Mouse (Mus musculus): ENCODE data around the gene Lrrc20. TPM values are rescaled to one million over a fixed set of nuclear protein-coding genes. Genes with fewer than 3 reads are reported as not detected.

The Lrrc20 gene
- polyA plus RNA-seq, 1 experiment: not detected

DNA sequence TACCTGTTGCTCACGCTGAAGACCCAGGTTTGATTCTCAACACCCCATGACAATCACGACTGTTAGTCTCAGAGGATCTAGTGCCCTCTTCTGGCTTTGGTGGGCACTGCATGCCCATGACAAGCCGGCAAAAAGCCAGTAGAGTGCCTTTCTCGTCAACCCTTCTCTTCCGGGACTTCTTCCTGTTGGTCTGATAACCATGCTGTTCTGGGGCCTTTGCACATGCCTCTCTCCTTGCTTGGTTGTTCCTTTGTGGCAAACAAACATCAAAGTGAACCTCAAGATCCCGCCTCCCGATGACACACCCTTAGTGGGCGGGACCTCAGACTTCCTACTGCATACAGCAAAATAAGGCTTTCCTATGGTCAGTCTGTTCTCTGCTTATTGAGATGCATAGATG lies 9.4 kb upstream of the Lrrc20 start:
- H3K27ac ChIP-seq (ENCODE audit: insufficient read depth, low read depth, low read length): no peak overlapping the region
- 72% methylated on average over 8 of the region's 8 CpGs for WGBS
- H3K4me1 ChIP-seq (ENCODE audit: control insufficient read depth, insufficient read depth, low read length): no peaks in the 10 kb centered on the region
- no peak overlapping the region for H3K4me3 ChIP-seq (ENCODE audit: insufficient read depth, low read depth, low read length)
- TF ChIP-seq CTCF (IDR thresholded peaks at IDR 0.05; ENCODE audit: insufficient read depth, low read depth, low read length) (no peak), POLR2A (IDR thresholded peaks at IDR 0.05; ENCODE audit: insufficient read depth, low read depth, low read length) (no peak)

DNA sequence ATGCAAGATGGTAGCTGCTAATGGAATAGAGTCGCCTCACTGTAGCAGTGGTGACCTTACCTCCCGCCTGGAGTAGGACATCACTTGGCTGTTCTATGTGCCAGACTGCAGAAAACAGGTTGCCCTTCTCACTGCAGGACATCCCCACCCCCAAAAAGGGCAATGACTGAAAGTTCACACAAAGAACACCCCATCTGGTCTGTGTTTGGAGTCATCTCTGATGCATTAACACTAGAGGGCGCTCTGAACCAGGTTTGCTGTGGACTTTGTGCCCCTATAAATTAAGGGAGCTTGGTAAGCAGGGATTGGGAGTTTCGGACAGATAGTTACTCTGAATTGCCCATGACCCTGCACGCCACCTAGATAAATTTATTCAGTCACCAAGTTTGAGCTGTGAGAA lies 8.7 kb upstream of the Lrrc20 start:
- WGBS: 18% methylated on average over 5 of the region's 5 CpGs
- H3K27ac ChIP-seq (ENCODE audit: insufficient read depth, low read depth, low read length): no peak overlapping the region
- TF ChIP-seq POLR2A (IDR thresholded peaks at IDR 0.05; ENCODE audit: insufficient read depth, low read depth, low read length): no peak
- TF ChIP-seq CTCF (IDR thresholded peaks at IDR 0.05; ENCODE audit: insufficient read depth, low read depth, low read length): no peak

DNA sequence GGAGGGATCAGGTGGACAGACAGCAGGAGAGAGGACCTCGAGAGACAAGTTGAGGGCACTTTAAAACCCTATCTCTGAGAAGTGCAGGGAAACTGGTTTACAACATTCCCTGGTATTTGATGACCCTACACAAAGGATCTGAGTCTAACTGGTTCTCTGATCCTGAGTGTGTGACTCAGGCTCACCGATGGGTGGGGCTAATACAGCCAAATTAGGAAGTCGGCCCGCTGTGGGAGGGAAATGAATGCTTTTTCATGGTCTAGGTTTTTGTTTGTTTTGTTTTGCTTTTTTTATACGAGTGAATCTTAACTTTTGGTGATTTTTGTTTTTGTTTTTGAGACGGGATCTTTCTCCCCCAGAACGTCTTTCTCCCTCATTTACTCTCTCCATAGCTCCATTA lies 6.7 kb upstream of the Lrrc20 start:
- WGBS: 59% methylated on average over 7 of the region's 7 CpGs
- Histone ChIP-seq H3K27ac (ENCODE audit: insufficient read depth, low read depth, low read length) (no peak overlapping the region), H3K4me3 (ENCODE audit: insufficient read depth, low read depth, low read length) (no peak overlapping the region), H3K4me1 (ENCODE audit: control insufficient read depth, insufficient read depth, low read length) (no peaks in the 10 kb centered on the region)
- no peak for TF ChIP-seq POLR2A (IDR thresholded peaks at IDR 0.05; ENCODE audit: insufficient read depth, low read depth, low read length)
- no peak for TF ChIP-seq CTCF (IDR thresholded peaks at IDR 0.05; ENCODE audit: insufficient read depth, low read depth, low read length)

More for the DNA sequence above, 8.7 kb upstream of the Lrrc20 start:
- no peaks in the 10 kb centered on the region for H3K4me1 ChIP-seq (ENCODE audit: control insufficient read depth, insufficient read depth, low read length)
- H3K4me3 ChIP-seq (ENCODE audit: insufficient read depth, low read depth, low read length): no peak overlapping the region

DNA sequence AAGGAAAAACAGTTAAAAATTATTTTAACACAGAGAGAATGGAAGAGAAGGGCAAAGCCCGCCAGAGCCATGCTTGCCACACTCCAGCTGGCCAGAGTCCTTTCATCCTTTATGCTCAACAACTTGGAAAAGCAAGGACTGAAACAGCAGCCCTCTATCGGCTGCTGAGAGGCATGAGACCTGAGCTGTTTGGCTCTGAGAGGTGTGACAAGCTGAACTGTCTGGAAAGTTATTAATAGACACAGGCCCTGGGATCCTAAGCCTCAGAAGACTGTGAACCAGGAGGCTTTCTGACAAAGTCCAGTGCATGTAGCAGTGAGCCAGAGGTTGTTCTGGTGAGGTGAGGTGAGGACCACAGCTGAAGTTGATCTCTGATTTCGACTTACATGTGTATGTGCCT lies 2.0 kb upstream of the Lrrc20 start:
- WGBS: 64% methylated on average over 3 of the region's 3 CpGs
- no peak for TF ChIP-seq POLR2A (IDR thresholded peaks at IDR 0.05; ENCODE audit: insufficient read depth, low read depth, low read length)
- TF ChIP-seq CTCF (IDR thresholded peaks at IDR 0.05; ENCODE audit: insufficient read depth, low read depth, low read length): no peak
- Histone ChIP-seq H3K4me3 (ENCODE audit: insufficient read depth, low read depth, low read length) (no peak overlapping the region), H3K27ac (ENCODE audit: insufficient read depth, low read depth, low read length) (no peak overlapping the region), H3K4me1 (ENCODE audit: control insufficient read depth, insufficient read depth, low read length) (peaks cover 6% of the 10 kb centered on the region; the same call in 1 of the 2 replicates)

DNA sequence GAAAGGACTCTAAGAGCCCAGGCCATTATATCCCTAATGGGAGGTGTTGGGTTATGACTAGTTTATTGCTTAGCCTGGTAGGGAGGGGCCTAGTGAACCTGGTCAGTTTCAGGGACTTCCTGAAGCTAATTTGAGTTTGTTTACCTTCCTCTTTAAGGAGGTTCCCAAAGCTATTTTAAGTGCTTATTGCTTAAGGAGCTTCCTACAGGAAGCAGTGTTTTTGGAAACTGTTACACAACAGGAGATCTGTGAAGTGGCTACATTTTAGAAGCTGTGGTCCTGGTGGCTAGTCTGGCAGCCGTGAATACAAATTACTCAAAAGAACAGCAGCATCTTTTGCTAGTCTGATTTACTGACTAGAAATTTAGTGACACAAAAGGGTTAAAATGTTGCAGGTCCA lies 1.3 kb upstream of the Lrrc20 start:
- Histone ChIP-seq H3K4me3 (ENCODE audit: insufficient read depth, low read depth, low read length) (no peak overlapping the region), H3K27ac (ENCODE audit: insufficient read depth, low read depth, low read length) (no peak overlapping the region), H3K4me1 (ENCODE audit: control insufficient read depth, insufficient read depth, low read length) (peaks cover 6% of the 10 kb centered on the region; the same call in 1 of the 2 replicates)
- 71% methylated on average over 1 of the region's 1 CpGs for WGBS
- TF ChIP-seq POLR2A (IDR thresholded peaks at IDR 0.05; ENCODE audit: insufficient read depth, low read depth, low read length) (no peak), CTCF (IDR thresholded peaks at IDR 0.05; ENCODE audit: insufficient read depth, low read depth, low read length) (no peak)

DNA sequence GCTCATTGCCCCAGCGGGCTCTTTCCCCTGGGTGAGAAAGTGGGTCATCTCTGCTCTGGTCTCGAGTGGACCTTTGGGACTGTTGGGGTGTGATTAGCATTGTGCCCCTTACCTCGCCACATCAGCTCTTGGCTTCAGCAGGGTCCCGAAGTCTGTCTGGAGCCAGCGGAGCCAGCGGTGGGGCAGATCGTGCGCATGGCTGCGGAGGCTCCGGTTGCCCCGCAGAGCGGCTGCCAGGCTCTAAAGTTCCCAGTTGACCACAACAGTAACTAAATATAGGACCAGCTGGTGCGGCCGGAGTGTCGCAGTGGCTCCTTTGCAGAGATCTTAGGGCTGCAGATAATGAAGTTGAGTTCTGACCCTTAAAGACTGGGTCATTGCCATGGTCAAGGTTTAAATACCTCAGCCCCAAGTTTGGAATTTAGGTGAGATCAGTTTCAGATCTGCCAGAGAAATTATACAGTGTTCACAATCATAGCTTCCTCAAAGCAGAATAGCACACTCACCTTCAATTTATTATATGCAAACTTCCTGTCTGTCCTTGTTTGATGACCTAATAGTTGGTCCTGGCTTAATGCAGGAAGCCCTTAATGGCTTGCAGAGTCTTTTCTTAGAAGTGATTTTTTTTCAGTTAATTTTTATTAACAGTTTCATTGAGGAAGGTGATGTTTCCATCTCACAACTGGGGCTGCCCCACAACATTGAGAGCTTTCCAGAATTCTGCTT lies 1.0 kb downstream of the Lrrc20 start:
- H3K4me3 ChIP-seq (ENCODE audit: insufficient read depth, low read depth, low read length): peak overlapping the region; percentile 79
- no peak overlapping the region for H3K27ac ChIP-seq (ENCODE audit: insufficient read depth, low read depth, low read length)
- 19% methylated on average over 15 of the region's 15 CpGs for WGBS
- no peak for TF ChIP-seq CTCF (IDR thresholded peaks at IDR 0.05; ENCODE audit: insufficient read depth, low read depth, low read length)
- TF ChIP-seq POLR2A (IDR thresholded peaks at IDR 0.05; ENCODE audit: insufficient read depth, low read depth, low read length): no peak
- peaks cover 6% of the 10 kb centered on the region; the same call in 1 of the 2 replicates for H3K4me1 ChIP-seq (ENCODE audit: control insufficient read depth, insufficient read depth, low read length)

DNA sequence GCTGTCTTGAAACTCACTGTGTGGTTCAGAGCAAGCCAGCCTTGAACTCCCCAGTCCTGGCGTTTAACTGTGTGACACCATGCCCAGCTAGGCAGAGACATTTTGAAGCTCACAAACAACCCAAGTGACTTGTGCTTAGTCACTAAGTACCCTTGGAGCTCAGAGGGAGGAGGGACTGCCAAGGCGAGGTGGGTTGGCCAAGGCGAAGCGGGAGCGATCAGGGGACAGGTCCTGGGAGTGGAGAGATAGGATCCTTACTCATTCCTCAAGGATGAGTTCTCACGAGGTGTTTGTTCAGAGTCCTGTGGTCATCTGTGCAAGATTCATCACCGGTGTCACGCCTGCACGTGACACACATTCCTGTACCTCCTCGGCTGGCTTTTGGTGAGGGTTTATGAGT lies 3.9 kb downstream of the Lrrc20 start:
- TF ChIP-seq CTCF (IDR thresholded peaks at IDR 0.05; ENCODE audit: insufficient read depth, low read depth, low read length) (no peak), POLR2A (IDR thresholded peaks at IDR 0.05; ENCODE audit: insufficient read depth, low read depth, low read length) (no peak)
- WGBS: 95% methylated on average over 10 of the region's 10 CpGs
- H3K4me1 ChIP-seq (ENCODE audit: control insufficient read depth, insufficient read depth, low read length): peaks cover 6% of the 10 kb centered on the region; the same call in 1 of the 2 replicates

DNA sequence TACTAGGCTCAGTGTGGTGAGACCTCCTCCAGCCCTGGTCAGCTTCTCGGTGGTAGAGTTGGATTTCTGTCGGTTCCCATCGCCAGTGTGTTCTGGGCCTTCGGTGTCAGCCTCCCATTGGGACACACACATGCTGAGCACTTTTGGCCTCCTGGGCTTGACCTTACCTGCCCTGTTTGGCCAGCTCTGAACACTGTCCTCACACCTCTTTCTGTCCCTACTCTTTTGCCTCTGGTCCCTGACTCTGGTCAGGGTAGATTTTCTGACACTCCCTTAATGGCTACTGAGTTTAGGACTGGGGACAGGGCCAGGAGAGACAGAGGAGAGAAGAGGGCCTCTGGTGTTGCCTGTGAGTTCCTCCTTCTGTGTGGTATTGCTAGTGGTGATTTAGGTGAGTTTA lies 4.3 kb downstream of the Lrrc20 start:
- 93% methylated on average over 4 of the region's 4 CpGs for WGBS
- Histone ChIP-seq H3K4me1 (ENCODE audit: control insufficient read depth, insufficient read depth, low read length) (peaks cover 10% of the 10 kb centered on the region), H3K27ac (ENCODE audit: insufficient read depth, low read depth, low read length) (no peak overlapping the region), H3K4me3 (ENCODE audit: insufficient read depth, low read depth, low read length) (no peak overlapping the region)
- TF ChIP-seq POLR2A (IDR thresholded peaks at IDR 0.05; ENCODE audit: insufficient read depth, low read depth, low read length): no peak
- no peak for TF ChIP-seq CTCF (IDR thresholded peaks at IDR 0.05; ENCODE audit: insufficient read depth, low read depth, low read length)

More for the DNA sequence above, 3.9 kb downstream of the Lrrc20 start:
- no peak overlapping the region for H3K4me3 ChIP-seq (ENCODE audit: insufficient read depth, low read depth, low read length)
- H3K27ac ChIP-seq (ENCODE audit: insufficient read depth, low read depth, low read length): no peak overlapping the region

DNA sequence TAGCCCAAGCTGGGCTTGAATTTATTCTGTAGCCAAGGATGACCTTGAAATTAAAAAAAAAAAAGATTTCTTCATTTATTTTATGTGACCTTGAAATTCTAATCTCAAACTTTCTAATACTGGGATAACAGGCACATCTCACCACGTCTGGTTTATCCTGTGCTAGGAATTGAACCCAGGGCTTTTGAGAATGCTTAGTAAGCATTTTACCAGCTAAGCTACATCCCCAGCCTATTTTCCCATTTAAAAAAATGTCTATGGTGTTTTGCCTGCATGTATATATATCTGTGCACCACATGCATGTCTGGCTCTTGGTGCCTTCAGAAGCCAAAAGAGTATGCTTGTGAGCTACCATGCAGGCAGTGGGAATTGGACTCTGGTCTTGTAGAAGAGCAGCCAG lies 4.9 kb downstream of the Lrrc20 start:
- 85% methylated on average over 1 of the region's 1 CpGs for WGBS
- no peak overlapping the region for H3K4me3 ChIP-seq (ENCODE audit: insufficient read depth, low read depth, low read length)
- peaks cover 10% of the 10 kb centered on the region for H3K4me1 ChIP-seq (ENCODE audit: control insufficient read depth, insufficient read depth, low read length)
- H3K27ac ChIP-seq (ENCODE audit: insufficient read depth, low read depth, low read length): no peak overlapping the region
- TF ChIP-seq CTCF (IDR thresholded peaks at IDR 0.05; ENCODE audit: insufficient read depth, low read depth, low read length): no peak
- TF ChIP-seq POLR2A (IDR thresholded peaks at IDR 0.05; ENCODE audit: insufficient read depth, low read depth, low read length): no peak

Data from olfactory bulb, adult 2 months (tissue).